Mouse (Mus musculus) MEL (cell line): Measurements from ENCODE around the gene Nes. TPM values are rescaled to one million over a fixed set of nuclear protein-coding genes. Genes with fewer than 3 reads are reported as not detected.

Source experiments
- DNase-seq: peaks from one replicate; pipeline ENCODE4 v3.0.0; 2011; ENCODE audit warnings: low read depth, low spot score
- H3K27ac ChIP-seq: 2 replicates; pipeline ENCODE4 v1.5.1; 2012; ENCODE audit warnings: low read depth, mild to moderate bottlenecking, control low read depth, low read length, moderate library complexity; ENCODE audit not compliant: control insufficient read depth
- H3K27me3 ChIP-seq, 2 experiments: fragments of 150-350 bp in 1 of 2; sonication (generic) in 1 of 2; 2 replicates each; pipeline ENCODE4 v1.6.1; 2012; ENCODE audit warnings: low read length in 2 of 2, mild to moderate bottlenecking in 2 of 2, improper control_type of control experiment in 1 of 2, moderate library complexity in 1 of 2; ENCODE audit not compliant: insufficient read depth in 2 of 2, control insufficient read depth in 1 of 2
- H3K36me3 ChIP-seq, 2 experiments: 2 replicates each; pipeline ENCODE4 v1.6.1; 2012 to 2014; ENCODE audit warnings: low read length in 2 of 2, improper control_type of control experiment in 1 of 2, inconsistent platforms in 1 of 2, mild to moderate bottlenecking in 1 of 2; ENCODE audit not compliant: insufficient read depth in 2 of 2, control insufficient read depth in 1 of 2
- H3K4me1 ChIP-seq, 2 experiments: fragments of 150-350 bp in 1 of 2; sonication (generic) in 1 of 2; 2 replicates each; pipeline ENCODE4 v1.6.1; 2012; ENCODE audit warnings: low read length in 2 of 2, improper control_type of control experiment in 1 of 2, mild to moderate bottlenecking in 1 of 2; ENCODE audit not compliant: insufficient read depth in 2 of 2, control insufficient read depth in 1 of 2
- H3K4me3 ChIP-seq, 2 experiments: fragments of 150-350 bp in 1 of 2; sonication (generic) in 1 of 2; 2 replicates each; pipeline ENCODE4 v1.5.1; 2012; ENCODE audit warnings: low read depth in 2 of 2, low read length in 2 of 2, mild to moderate bottlenecking in 2 of 2, moderate library complexity in 2 of 2, control low read depth in 1 of 2, improper control_type of control experiment in 1 of 2; ENCODE audit not compliant: control insufficient read depth in 1 of 2, insufficient read depth in 1 of 2
- H3K79me2 ChIP-seq: 2 replicates; pipeline ENCODE4 v1.6.1; 2012; ENCODE audit warnings: mild to moderate bottlenecking, low read length, moderate library complexity; ENCODE audit not compliant: control insufficient read depth, poor library complexity, insufficient read depth
- H3K9ac ChIP-seq: 2 replicates; pipeline ENCODE4 v1.6.1; 2012; ENCODE audit warnings: low read depth, mild to moderate bottlenecking, control low read depth, low read length, moderate library complexity; ENCODE audit not compliant: control insufficient read depth, poor library complexity, severe bottlenecking
- H3K9me3 ChIP-seq: fragments of 150-350 bp; sonication (generic); replicated peaks from 2 replicates; pipeline ENCODE4 v1.6.1; 2012; ENCODE audit warnings: mild to moderate bottlenecking, low read length, improper control_type of control experiment, moderate library complexity; ENCODE audit not compliant: insufficient read depth
- ELF1 ChIP-seq: IDR thresholded peaks from 2 replicates; pipeline ENCODE4 v1.6.1; 2014; ENCODE audit warnings: low read depth, mild to moderate bottlenecking, inconsistent platforms, low read length, improper control_type of control experiment, moderate library complexity
- EP300 ChIP-seq, 2 experiments: IDR thresholded peaks; 2 replicates each; pipeline ENCODE4 v1.6.1; 2011; ENCODE audit warnings: improper control_type of control experiment in 2 of 2, low read length in 2 of 2, low read depth in 1 of 2, mild to moderate bottlenecking in 1 of 2
- MAX ChIP-seq: IDR thresholded peaks from 2 replicates; pipeline ENCODE4 v1.6.1; 2011; ENCODE audit warnings: low read length, improper control_type of control experiment
- MEF2A ChIP-seq: IDR thresholded peaks from 2 replicates; pipeline ENCODE4 v1.6.1; 2014; ENCODE audit warnings: low read depth, mild to moderate bottlenecking, inconsistent platforms, low read length, improper control_type of control experiment; ENCODE audit not compliant: poor library complexity, insufficient replicate concordance, severe bottlenecking; ENCODE audit errors: extremely low read depth
- MXI1 ChIP-seq: IDR thresholded peaks from 2 replicates; pipeline ENCODE4 v1.6.1; 2011; ENCODE audit warnings: mild to moderate bottlenecking, low read depth, low read length, improper control_type of control experiment
- NRF1 ChIP-seq: IDR thresholded peaks from 2 replicates; pipeline ENCODE4 v1.6.1; 2014; ENCODE audit warnings: low read depth, mild to moderate bottlenecking, inconsistent platforms, low read length, improper control_type of control experiment, moderate library complexity; ENCODE audit not compliant: poor library complexity, insufficient read depth, severe bottlenecking
- POLR2A ChIP-seq, 2 experiments: IDR thresholded peaks; 2 replicates each; pipeline ENCODE4 v1.6.1; 2011 to 2012; ENCODE audit warnings: low read length in 2 of 2, mild to moderate bottlenecking in 2 of 2, control low read depth in 1 of 2, improper control_type of control experiment in 1 of 2, low read depth in 1 of 2, moderate library complexity in 1 of 2; ENCODE audit not compliant: control insufficient read depth in 1 of 2, insufficient read depth in 1 of 2, poor library complexity in 1 of 2
- RCOR1 ChIP-seq: IDR thresholded peaks from 2 replicates; pipeline ENCODE4 v1.6.1; 2012; ENCODE audit warnings: low read depth, mild to moderate bottlenecking, inconsistent platforms, low read length, improper control_type of control experiment
- TCF12 ChIP-seq: IDR thresholded peaks from 2 replicates; pipeline ENCODE4 v1.6.1; 2014; ENCODE audit warnings: low read depth, mild to moderate bottlenecking, inconsistent platforms, low read length, improper control_type of control experiment, moderate library complexity
- USF1 ChIP-seq: IDR thresholded peaks from 2 replicates; pipeline ENCODE4 v1.6.1; 2014; ENCODE audit warnings: low read depth, mild to moderate bottlenecking, inconsistent platforms, low read length, improper control_type of control experiment, moderate library complexity
- USF2 ChIP-seq, 2 experiments: IDR thresholded peaks; 2 replicates each; pipeline ENCODE4 v1.6.1; 2011 to 2012; ENCODE audit warnings: improper control_type of control experiment in 2 of 2, low read length in 2 of 2, borderline replicate concordance in 1 of 2, inconsistent platforms in 1 of 2, low read depth in 1 of 2, mild to moderate bottlenecking in 1 of 2; ENCODE audit not compliant: insufficient read depth in 1 of 2
- ZKSCAN1 ChIP-seq: IDR thresholded peaks from 2 replicates; pipeline ENCODE4 v1.6.1; 2012; ENCODE audit warnings: low read depth, mild to moderate bottlenecking, inconsistent platforms, low read length, improper control_type of control experiment, moderate library complexity
- ZMIZ1 ChIP-seq: IDR thresholded peaks from 2 replicates; pipeline ENCODE4 v1.6.1; 2012; ENCODE audit warnings: low read depth, mild to moderate bottlenecking, inconsistent platforms, low read length, improper control_type of control experiment, moderate library complexity
- ZNF384 ChIP-seq: IDR thresholded peaks from 2 replicates; pipeline ENCODE4 v1.6.1; 2012; ENCODE audit warnings: low read depth, mild to moderate bottlenecking, inconsistent platforms, low read length, improper control_type of control experiment
- polyA plus RNA-seq, 2 experiments: library from polyadenylated mRNA; stranded (reverse) in 1 of 2; unstranded in 1 of 2; fragments of >175 nt in 1 of 2; fragments of >200 nt in 1 of 2; gene quantifications; 2 replicates each; pipeline versions ENCODE4 v1.2.1 to v1.2.4; 2012; ENCODE audit warnings: low replicate concordance in 2 of 2, low read depth in 1 of 2; ENCODE audit not compliant: insufficient read length in 2 of 2, insufficient read depth in 1 of 2, missing spikeins in 1 of 2
- total RNA-seq: library from RNA; depleted of rRNA; stranded (reverse); fragments of 300-350 nt; gene quantifications from 2 replicates; pipeline ENCODE4 v1.2.3, GENCODE M21; 2012

Gene Nes
- total and polyA plus RNA-seq, 3 experiments, result 0.01 TPM; not detected in 2

DNA sequence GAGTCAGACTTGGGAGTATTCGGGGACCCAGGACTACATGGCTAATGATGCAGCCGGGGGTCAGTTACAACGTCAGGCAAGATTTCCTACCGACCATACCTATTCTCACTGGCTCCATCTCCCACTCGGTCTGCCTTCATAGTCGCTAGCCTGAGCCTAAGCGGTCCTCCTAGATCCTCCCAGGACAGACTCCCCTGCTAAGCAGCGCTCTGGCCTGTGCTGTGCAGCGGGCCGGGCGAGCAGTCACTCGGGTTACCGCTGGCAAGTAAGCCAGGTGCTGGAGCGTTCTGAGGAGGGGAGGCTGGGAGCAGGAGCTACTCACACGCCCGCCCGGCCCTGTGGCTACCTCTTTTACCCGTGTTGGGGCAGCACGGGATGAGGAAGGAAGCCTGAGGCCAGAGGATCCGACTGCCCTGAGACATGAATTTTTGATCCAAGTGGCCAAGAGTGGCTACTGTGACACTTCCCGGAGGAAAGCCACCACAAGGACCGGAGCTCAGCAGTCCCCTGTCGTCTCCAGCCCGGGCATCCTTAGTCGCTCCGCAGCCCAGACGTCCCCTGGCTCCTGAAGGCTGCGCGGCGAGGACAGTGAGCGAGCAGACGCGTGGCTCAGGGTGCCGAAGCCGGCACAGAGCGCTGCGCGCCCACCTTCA, 28.5 kb downstream of the Nes start:
- no peaks in the 10 kb centered on the region for H3K9me3 ChIP-seq
- no peak overlapping the region for H3K4me3 ChIP-seq
- no peaks in the 10 kb centered on the region for H3K36me3 ChIP-seq
- no peak for DNase-seq
- no peaks in the 10 kb centered on the region for H3K79me2 ChIP-seq
- H3K9ac ChIP-seq, result no peak overlapping the region
- TF ChIP-seq EP300 (IDR thresholded peaks at IDR 0.05; ENCODE audit: low read depth in 1 of 2, low read length in 2 of 2) (no peak), ELF1 (no peak), USF1 (no peak), USF2 (IDR thresholded peaks at IDR 0.05; ENCODE audit: borderline replicate concordance in 1 of 2, insufficient read depth in 1 of 2, low read depth in 1 of 2, low read length in 2 of 2) (no peak), RCOR1 (no peak), ZNF384 (no peak), NRF1 (no peak), MEF2A (no peak)
- no peak overlapping the region for H3K27ac ChIP-seq
- no peaks in the 10 kb centered on the region for H3K4me1 ChIP-seq
- H3K27me3 ChIP-seq, result no peaks in the 10 kb centered on the region; a peak in 1 of 4 replicates

DNA sequence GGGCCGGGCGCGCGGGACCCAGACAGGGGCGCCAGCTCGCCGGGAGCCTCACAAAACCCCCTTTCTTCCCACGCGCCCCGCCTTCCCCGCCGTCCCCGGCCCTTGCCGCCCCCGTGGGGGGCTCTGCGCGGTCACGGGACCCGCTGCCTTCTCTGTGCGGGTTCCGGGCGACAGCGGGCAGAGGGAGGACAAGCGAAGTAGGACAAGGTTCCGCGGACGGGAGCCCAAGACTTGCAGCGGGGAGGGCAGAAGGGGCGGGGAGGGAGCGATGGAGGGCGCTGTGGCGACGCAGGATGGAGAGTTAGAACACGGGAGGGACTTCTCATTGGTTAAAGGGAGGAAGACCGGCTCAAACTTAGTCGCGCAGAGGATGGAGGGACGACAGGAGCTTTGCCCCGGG, 29.3 kb downstream of the Nes start, which contains the start of gene Bcan:
Bcan (minus strand) TSS at position 50 of the 400 bp plus-strand sequence.
- Histone ChIP-seq H3K4me1 (no peaks in the 10 kb centered on the region), H3K79me2 (no peaks in the 10 kb centered on the region), H3K36me3 (no peaks in the 10 kb centered on the region), H3K27ac (no peak within 1 kb of the TSS), H3K4me3 (no peak within 1 kb of the TSS), H3K27me3 (no peaks in the 10 kb centered on the region; a peak in 1 of 4 replicates), H3K9ac (no peak within 1 kb of the TSS), H3K9me3 (no peaks in the 10 kb centered on the region)
- DNase-seq, result no peak
- no peak for TF ChIP-seq MXI1
- TF ChIP-seq ZMIZ1, result no peak
- no peak for TF ChIP-seq MAX
- TF ChIP-seq TCF12, result no peak
- no peak for TF ChIP-seq POLR2A (IDR thresholded peaks at IDR 0.05; ENCODE audit: control insufficient read depth in 1 of 2, insufficient read depth in 1 of 2, low read depth in 1 of 2, low read length in 2 of 2, poor library complexity in 1 of 2)
- TF ChIP-seq ZKSCAN1, result no peak
